Mouse (Mus musculus) embryonic facial prominence, embryonic 14.5 days (tissue): ENCODE measurements around the gene Kat8. TPM values are rescaled to one million over a fixed set of nuclear protein-coding genes. Genes with fewer than 3 reads are reported as not detected.

Experiments
- ATAC-seq: fragments of 200-750 bp; cut with Nextera tagmentation; 2 replicates; pipeline ENCODE4 v1.8.0; 2017; ENCODE audit warnings: low read depth, moderate number of reproducible peaks, moderate TSS enrichment
- DNase-seq: peaks from one replicate; pipeline ENCODE4 v3.0.0-alpha.2; 2015; ENCODE audit warnings: low spot score
- H3K27ac ChIP-seq: fragments of 300-500 bp; sonication (generic); replicated peaks from 2 replicates; pipeline ENCODE4 v1.5.1; 2014; ENCODE audit warnings: low read depth, mild to moderate bottlenecking, low read length, moderate library complexity
- H3K27me3 ChIP-seq: fragments of 300-500 bp; sonication (generic); replicated peaks from 2 replicates; pipeline ENCODE4 v1.6.1; 2014; ENCODE audit warnings: low read length; ENCODE audit not compliant: control insufficient read depth, insufficient read depth
- H3K36me3 ChIP-seq: fragments of 300-500 bp; sonication (generic); 2 replicates; pipeline ENCODE4 v1.6.1; 2014; ENCODE audit warnings: low read length, mixed read lengths; ENCODE audit not compliant: control insufficient read depth, insufficient read depth
- H3K4me1 ChIP-seq: fragments of 300-500 bp; sonication (generic); 2 replicates; pipeline ENCODE4 v1.6.1; 2014; ENCODE audit warnings: antibody characterized with exemption, low read length; ENCODE audit not compliant: control insufficient read depth, insufficient read depth
- H3K4me2 ChIP-seq: fragments of 300-500 bp; sonication (generic); 2 replicates; pipeline ENCODE4 v1.6.1; 2014; ENCODE audit warnings: low read depth, mild to moderate bottlenecking, low read length, moderate library complexity, mixed read lengths
- H3K4me3 ChIP-seq: fragments of 300-500 bp; sonication (generic); 2 replicates; pipeline ENCODE4 v1.5.1; 2014; ENCODE audit warnings: low read depth, mild to moderate bottlenecking, low read length
- H3K9ac ChIP-seq: fragments of 300-500 bp; sonication (generic); 2 replicates; pipeline ENCODE4 v1.6.1; 2014; ENCODE audit warnings: low read depth, mild to moderate bottlenecking, low read length, moderate library complexity, mixed read lengths
- H3K9me3 ChIP-seq: fragments of 300-500 bp; sonication (generic); 2 replicates; pipeline ENCODE4 v1.6.1; 2016; ENCODE audit warnings: low read length; ENCODE audit not compliant: control insufficient read depth
- WGBS: fragments of 180-500 bp; shearing (Covaris S2); extraction: QIAGEN DNeasy Blood & Tissue Kit; methylation state at CpG from one replicate; pipeline ENCODE4 v1.1.7; 2014; 5-methylcytosine and 5-hydroxymethylcytosine counted together
- polyA plus RNA-seq: library from polyadenylated mRNA; unstranded; fragments of >200 nt; fragmentation: Nextera tagmentation; extraction: Ambion mirVana; gene quantifications from 2 replicates; pipeline ENCODE4 v1.2.1, GENCODE M21; 2014

Kat8 gene
- polyA plus RNA-seq, 1 experiment from 2014 or later: 31.7 TPM

GRCm38 (mm10) chr7:127876467-127877348 lies 35.6 kb upstream of the Kat8 start, which contains the start of gene Zfp668:
TSS of gene Zfp668 (minus strand) at chr7:127876828.
- H3K4me3 ChIP-seq: peak within 1 kb of the TSS; percentile 98
- H3K9me3 ChIP-seq: no peaks in the 10 kb centered on the region
- H3K9ac ChIP-seq: peak within 1 kb of the TSS; percentile 97
- DNase-seq (peak; percentile 98), ATAC-seq (peak; percentile 67)
- H3K27ac ChIP-seq: peak within 1 kb of the TSS; percentile 99
- under 1% methylated on average over 56 of the region's 60 CpGs for WGBS
- H3K36me3 ChIP-seq: peaks cover 51% of the 10 kb centered on the region
- H3K4me1 ChIP-seq: peaks cover 15% of the 10 kb centered on the region
- H3K27me3 ChIP-seq: no peaks in the 10 kb centered on the region
- H3K4me2 ChIP-seq: peak within 1 kb of the TSS; percentile 90

- 95% methylated on average over 9 of the region's 9 CpGs for WGBS
- H3K27me3 ChIP-seq: no peaks in the 10 kb centered on the region
- H3K4me2 ChIP-seq: no peak overlapping the region
- DNase-seq (no peak), ATAC-seq (no peak)
- H3K4me3 ChIP-seq: no peak overlapping the region
- H3K36me3 ChIP-seq: peaks cover 66% of the 10 kb centered on the region
- no peak overlapping the region for H3K27ac ChIP-seq
- peaks cover 11% of the 10 kb centered on the region for H3K4me1 ChIP-seq
- no peak overlapping the region for H3K9ac ChIP-seq
- no peaks in the 10 kb centered on the region for H3K9me3 ChIP-seq
These were observed 33.0 kb upstream of the Kat8 start for GRCm38 (mm10) chr7:127879301-127879700.

DNA sequence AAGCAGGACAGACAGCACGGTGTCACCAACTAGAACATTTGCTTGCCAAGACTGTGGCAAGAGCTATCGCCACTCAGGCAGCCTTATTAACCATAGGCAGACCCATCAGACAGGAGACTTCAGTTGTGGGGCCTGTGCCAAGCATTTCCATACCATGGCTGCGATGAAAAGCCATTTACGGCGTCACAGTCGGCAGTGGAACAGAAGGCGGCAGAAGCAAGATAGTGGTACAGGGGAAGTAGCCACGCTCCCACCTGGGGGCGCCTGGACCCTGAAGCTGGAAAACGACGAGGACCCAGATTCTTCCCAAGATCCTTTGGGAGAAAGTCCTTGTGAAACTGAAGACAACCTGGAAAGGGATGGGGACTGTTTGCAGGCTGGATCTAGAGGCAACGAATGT lies 31.9 kb upstream of the Kat8 start:
- peaks cover 7% of the 10 kb centered on the region for H3K4me1 ChIP-seq
- no peak overlapping the region for H3K4me3 ChIP-seq
- no peaks in the 10 kb centered on the region for H3K9me3 ChIP-seq
- no peak for ATAC-seq
- DNase-seq: no peak
- H3K27me3 ChIP-seq: no peaks in the 10 kb centered on the region
- H3K9ac ChIP-seq: no peak overlapping the region
- 89% methylated on average over 12 of the region's 12 CpGs for WGBS
- H3K27ac ChIP-seq: no peak overlapping the region
- no peak overlapping the region for H3K4me2 ChIP-seq
- peaks cover 77% of the 10 kb centered on the region for H3K36me3 ChIP-seq

GRCm38 (mm10) chr7:127885951-127886350 lies 26.4 kb upstream of the Kat8 start:
- peak; percentile 48 for DNase-seq
- 60% methylated on average over 6 of the region's 6 CpGs for WGBS
- peaks cover 91% of the 10 kb centered on the region for H3K36me3 ChIP-seq
- no peak overlapping the region for H3K9ac ChIP-seq
- no peak overlapping the region for H3K4me3 ChIP-seq
- no peaks in the 10 kb centered on the region for H3K27me3 ChIP-seq
- 0 out of 2 replicates have a peak, but pooled peaks have one; percentile 10 for ATAC-seq
- no peak overlapping the region for H3K4me2 ChIP-seq
- H3K4me1 ChIP-seq: no peaks in the 10 kb centered on the region; the same call in 1 of the 2 replicates
- no peaks in the 10 kb centered on the region for H3K9me3 ChIP-seq
- H3K27ac ChIP-seq: no peak overlapping the region

DNA sequence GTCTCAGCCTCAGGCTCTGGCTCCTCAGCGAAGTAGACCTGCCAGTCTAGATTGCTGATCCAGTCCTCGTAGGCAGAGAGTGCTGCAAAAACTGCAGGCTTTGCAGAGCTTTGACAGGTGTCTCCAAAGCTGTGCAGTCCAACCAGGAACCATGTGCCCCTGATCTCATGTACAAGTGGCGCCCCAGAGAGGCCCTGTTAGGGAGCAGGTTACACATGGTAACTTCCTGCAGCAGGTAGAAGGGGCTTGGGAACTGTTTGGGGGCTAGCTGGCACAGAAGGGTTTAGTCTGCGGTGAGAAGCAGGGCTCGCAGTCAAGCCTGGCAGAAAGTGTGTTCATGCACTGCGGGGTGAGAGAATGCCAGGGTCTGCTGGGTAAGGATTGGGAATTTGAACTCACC lies 25.8 kb upstream of the Kat8 start:
- ATAC-seq: no peak
- Histone ChIP-seq H3K4me1 (no peaks in the 10 kb centered on the region; the same call in 1 of the 2 replicates), H3K36me3 (peaks cover 85% of the 10 kb centered on the region), H3K4me2 (no peak overlapping the region), H3K27ac (no peak overlapping the region), H3K9me3 (no peaks in the 10 kb centered on the region), H3K27me3 (no peaks in the 10 kb centered on the region), H3K9ac (0 out of 2 replicates have a peak overlapping the region, but pooled peaks have one; percentile 25), H3K4me3 (no peak overlapping the region)
- DNase-seq: no peak
- 84% methylated on average over 6 of the region's 6 CpGs for WGBS

GRCm38 (mm10) chr7:127887191-127887590 lies 25.1 kb upstream of the Kat8 start:
- H3K9ac ChIP-seq: no peak overlapping the region
- ATAC-seq (no peak), DNase-seq (no peak)
- WGBS: 84% methylated on average over 5 of the region's 8 CpGs
- no peak overlapping the region for H3K4me3 ChIP-seq
- H3K4me1 ChIP-seq: no peaks in the 10 kb centered on the region; the same call in 1 of the 2 replicates
- H3K4me2 ChIP-seq: no peak overlapping the region
- no peaks in the 10 kb centered on the region for H3K27me3 ChIP-seq
- H3K36me3 ChIP-seq: peaks cover 81% of the 10 kb centered on the region
- no peaks in the 10 kb centered on the region for H3K9me3 ChIP-seq
- no peak overlapping the region for H3K27ac ChIP-seq

DNA sequence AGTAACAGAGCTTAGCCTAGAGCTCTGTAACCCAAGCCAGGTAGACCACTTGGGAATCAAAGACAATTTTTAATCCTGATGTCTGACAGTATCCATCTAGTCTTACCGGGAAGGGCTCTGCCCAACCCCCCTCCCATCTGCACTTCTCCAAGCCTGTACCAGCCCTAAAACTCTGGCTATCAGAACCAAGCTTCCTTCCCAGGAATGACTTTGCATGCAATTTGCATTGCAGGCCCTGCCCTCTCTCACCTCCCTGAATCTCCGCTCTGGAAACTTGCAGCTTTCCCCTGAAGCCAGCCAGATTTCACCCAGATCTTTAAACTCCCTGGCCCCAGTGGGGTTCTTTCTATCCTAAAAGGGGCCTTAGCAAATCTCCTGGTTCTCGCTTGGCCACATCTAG lies 24.5 kb upstream of the Kat8 start:
- Histone ChIP-seq H3K9me3 (no peaks in the 10 kb centered on the region), H3K36me3 (peaks cover 81% of the 10 kb centered on the region), H3K4me3 (no peak overlapping the region), H3K9ac (no peak overlapping the region), H3K27me3 (no peaks in the 10 kb centered on the region), H3K27ac (no peak overlapping the region), H3K4me1 (no peaks in the 10 kb centered on the region; the same call in 1 of the 2 replicates), H3K4me2 (no peak overlapping the region)
- WGBS: 77% methylated on average over 3 of the region's 3 CpGs
- DNase-seq (no peak), ATAC-seq (no peak)

DNA sequence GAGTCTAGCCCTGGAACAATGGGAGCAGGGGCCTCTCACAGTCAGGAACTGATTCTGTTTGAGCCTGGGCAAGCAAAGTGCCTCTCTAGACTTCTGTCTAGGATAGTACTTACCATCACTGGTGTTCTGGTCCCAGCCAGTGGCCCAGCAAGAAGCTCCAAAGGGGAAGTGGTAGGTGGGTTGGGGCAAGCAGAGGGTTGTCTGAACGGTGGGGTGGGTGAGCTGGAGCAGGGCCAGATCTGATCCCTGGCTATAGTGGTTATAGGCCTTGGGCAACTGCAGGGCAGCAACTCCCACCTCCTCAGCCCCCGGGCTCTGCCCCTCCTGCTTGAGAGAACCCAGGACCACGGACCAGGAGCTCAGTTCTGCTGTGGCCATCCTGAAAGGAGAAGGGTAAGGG lies 23.5 kb upstream of the Kat8 start:
- DNase-seq (no peak), ATAC-seq (no peak)
- no peaks in the 10 kb centered on the region for H3K27me3 ChIP-seq
- no peaks in the 10 kb centered on the region for H3K9me3 ChIP-seq
- H3K27ac ChIP-seq: no peak overlapping the region
- H3K9ac ChIP-seq: no peak overlapping the region
- H3K36me3 ChIP-seq: peaks cover 81% of the 10 kb centered on the region
- H3K4me2 ChIP-seq: no peak overlapping the region
- no peaks in the 10 kb centered on the region; the same call in 1 of the 2 replicates for H3K4me1 ChIP-seq
- 74% methylated on average over 3 of the region's 3 CpGs for WGBS
- no peak overlapping the region for H3K4me3 ChIP-seq
